Mouse (Mus musculus) spleen, adult 2 months (tissue): ENCODE results near the gene Lix1l. TPM values are rescaled to one million over a fixed set of nuclear protein-coding genes. Genes with fewer than 3 reads are reported as not detected.

Experiments
- DNase-seq, 2 experiments: peaks; one replicate each; pipeline versions ENCODE4 v3.0.0 to v3.0.0-alpha.2; 2012 to 2021; ENCODE audit warnings: low spot score in 2 of 2, low read depth in 1 of 2
- H3K27ac ChIP-seq: fragments of 200-500 bp; 2 replicates; pipeline ENCODE4 v1.5.1; 2012; ENCODE audit warnings: low read length, inconsistent platforms; ENCODE audit not compliant: insufficient read depth
- H3K27me3 ChIP-seq: fragments of 200-500 bp; 2 replicates; pipeline ENCODE4 v1.6.1; 2012; ENCODE audit warnings: mild to moderate bottlenecking, moderate library complexity, low read length, inconsistent platforms; ENCODE audit not compliant: control insufficient read depth, insufficient read depth
- H3K36me3 ChIP-seq: fragments of 200-500 bp; 2 replicates; pipeline ENCODE4 v1.6.1; 2012; ENCODE audit warnings: mild to moderate bottlenecking, low read length, inconsistent platforms; ENCODE audit not compliant: control insufficient read depth, insufficient read depth
- H3K4me1 ChIP-seq: fragments of 200-500 bp; 2 replicates; pipeline ENCODE4 v1.6.1; 2011; ENCODE audit warnings: inconsistent platforms; ENCODE audit not compliant: control insufficient read depth, insufficient read depth, insufficient read length
- H3K4me3 ChIP-seq: fragments of 200-500 bp; 2 replicates; pipeline ENCODE4 v1.5.1; 2011; ENCODE audit warnings: mild to moderate bottlenecking, inconsistent platforms; ENCODE audit not compliant: insufficient read depth, insufficient read length; ENCODE audit errors: extremely low read depth
- CTCF ChIP-seq: fragments of 200-500 bp; IDR thresholded peaks from 2 replicates; pipeline ENCODE4 v1.5.1; 2011; ENCODE audit warnings: mild to moderate bottlenecking, inconsistent platforms; ENCODE audit not compliant: insufficient read depth, insufficient read length, insufficient replicate concordance; ENCODE audit errors: extremely low read depth
- POLR2A ChIP-seq: fragments of 200-500 bp; IDR thresholded peaks from 2 replicates; pipeline ENCODE4 v1.6.1; 2011; ENCODE audit warnings: low read depth, low read length, inconsistent platforms
- WGBS: fragments of 180-500 bp; shearing (Covaris S2); methylation state at CpG from one replicate; pipeline ENCODE4 v1.1.7; 2018; 5-methylcytosine and 5-hydroxymethylcytosine counted together
- polyA plus RNA-seq: library from polyadenylated mRNA; depleted of rRNA; stranded (reverse); fragments of >200 nt; gene quantifications from 2 replicates; pipeline ENCODE4 v1.2.3, GENCODE M21; 2012; rRNA removed

Gene Lix1l
- polyA plus RNA-seq, 1 experiment = 5.8 TPM

- 82% methylated on average over 8 of the region's 8 CpGs for WGBS
- H3K4me1 ChIP-seq = peaks cover 3% of the 10 kb centered on the region; the same call in 1 of the 2 replicates
Observed at GRCm38 (mm10) chr3:96674442-96674841, 73.5 kb downstream of the Lix1l start.

DNA sequence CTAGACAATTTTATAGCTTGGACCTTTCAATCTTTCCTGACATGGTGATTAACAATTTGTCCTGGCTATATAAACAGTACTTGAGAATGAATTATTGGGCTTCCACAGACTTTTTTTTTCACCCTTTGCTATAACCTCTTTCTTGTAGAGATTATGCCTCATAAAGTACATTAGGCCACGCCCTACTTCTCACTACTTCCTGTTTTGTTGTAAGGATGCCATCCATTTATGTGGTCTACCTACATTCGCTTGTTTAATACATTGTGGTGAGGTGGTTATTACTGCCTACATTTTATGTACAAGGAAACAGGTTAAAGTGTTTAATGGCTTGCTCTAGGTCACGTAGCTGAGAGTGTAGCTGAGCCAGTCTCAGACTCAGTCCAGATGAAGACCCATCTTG is 74.2 kb downstream of the Lix1l start:
- TF ChIP-seq CTCF (no peak), POLR2A (no peak)
- DNase-seq = no peak
- H3K4me1 ChIP-seq = peaks cover 3% of the 10 kb centered on the region; the same call in 1 of the 2 replicates

More at GRCm38 (mm10) chr3:96674442-96674841, 73.5 kb downstream of the Lix1l start:
- no peak for DNase-seq
- TF ChIP-seq CTCF = no peak
- H3K36me3 ChIP-seq = no peaks in the 10 kb centered on the region
- no peak overlapping the region for H3K4me3 ChIP-seq
- H3K27me3 ChIP-seq = no peaks in the 10 kb centered on the region
- H3K27ac ChIP-seq = no peak overlapping the region

DNA sequence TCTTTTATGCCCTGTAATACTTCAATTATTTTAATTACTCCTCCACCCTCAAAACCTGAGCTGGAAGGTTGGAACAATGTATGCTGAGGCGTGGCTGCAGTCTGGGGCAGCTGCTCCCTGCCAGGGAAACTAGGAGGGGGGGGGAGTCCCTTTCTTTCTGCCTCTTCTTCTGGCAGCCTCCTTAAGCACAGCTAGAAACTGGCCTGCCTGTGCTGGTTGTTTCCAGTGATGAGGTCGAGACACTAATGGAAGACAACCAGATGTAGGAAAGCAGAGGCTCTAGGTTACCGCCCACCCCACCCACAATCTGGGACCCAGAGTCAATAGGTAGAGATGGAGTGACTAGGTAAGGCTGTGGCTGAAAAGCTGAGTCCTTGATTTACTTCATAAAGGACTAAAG is 74.7 kb downstream of the Lix1l start:
- Histone ChIP-seq H3K27me3 (no peaks in the 10 kb centered on the region), H3K27ac (no peak overlapping the region), H3K36me3 (no peaks in the 10 kb centered on the region), H3K4me3 (no peak overlapping the region), H3K4me1 (no peaks in the 10 kb centered on the region; the same call in 1 of the 2 replicates)
- TF ChIP-seq POLR2A (no peak), CTCF (no peak)
- DNase-seq = no peak
- WGBS = 90% methylated on average over 3 of the region's 3 CpGs

More for the DNA sequence above, 74.2 kb downstream of the Lix1l start:
- Histone ChIP-seq H3K27me3 (no peaks in the 10 kb centered on the region), H3K27ac (no peak overlapping the region), H3K4me3 (no peak overlapping the region), H3K36me3 (no peaks in the 10 kb centered on the region)
- 43% methylated on average over 3 of the region's 3 CpGs for WGBS

Other genes with a start within 250 kb of the Lix1l start
- gene BC107364, start 148.8 kb upstream of the Lix1l start, polyA plus RNA-seq = not detected in 2 replicates
- 0.18 and 0.32 TPM in 2 replicates for gene Hfe2, start 76.0 kb upstream of the Lix1l start, polyA plus RNA-seq
- 423 and 439 TPM in 2 replicates for gene Txnip, start 43.2 kb upstream of the Lix1l start, polyA plus RNA-seq
- 0.18 TPM in 1 of 2 replicates, not detected in the other for gene Gm16253, start 24.2 kb upstream of the Lix1l start, polyA plus RNA-seq
- gene Polr3gl, start 7.0 kb upstream of the Lix1l start, polyA plus RNA-seq = 9.2 and 10.7 TPM in 2 replicates
- gene Ankrd34a, start 4.5 kb upstream of the Lix1l start, polyA plus RNA-seq = 0.14 and 0.15 TPM in 2 replicates
- gene Rbm8a, start 28.8 kb downstream of the Lix1l start, polyA plus RNA-seq = 2.6 and 3.1 TPM in 2 replicates
- gene Pex11b, start 34.2 kb downstream of the Lix1l start, polyA plus RNA-seq = 17.5 and 21.0 TPM in 2 replicates
- 0.06 and 0.25 TPM in 2 replicates for gene Gm42957, start 34.3 kb downstream of the Lix1l start, polyA plus RNA-seq
- gene Itga10, start 44.4 kb downstream of the Lix1l start, polyA plus RNA-seq = 1.1 and 1.3 TPM in 2 replicates
- gene Ankrd35, start 69.0 kb downstream of the Lix1l start, polyA plus RNA-seq = 0.74 and 0.97 TPM in 2 replicates
- gene Pias3, start 95.2 kb downstream of the Lix1l start, polyA plus RNA-seq = 30.9 and 31.0 TPM in 2 replicates
- gene Nudt17, start 107.4 kb downstream of the Lix1l start, polyA plus RNA-seq = 4.5 and 4.8 TPM in 2 replicates
- gene Polr3c, start 126.5 kb downstream of the Lix1l start, polyA plus RNA-seq = 24.8 and 26.8 TPM in 2 replicates
- gene Rnf115, start 126.5 kb downstream of the Lix1l start, polyA plus RNA-seq = 11.3 and 15.1 TPM in 2 replicates
- 0.11 TPM in 1 of 2 replicates, not detected in the other for gene Pdzk1, start 228.1 kb downstream of the Lix1l start, polyA plus RNA-seq
- 3.2 and 3.8 TPM in 2 replicates for gene Cd160, start 228.2 kb downstream of the Lix1l start, polyA plus RNA-seq